Mouse (Mus musculus): ENCODE data around the gene Nfatc4. TPM values are rescaled to one million over a fixed set of nuclear protein-coding genes. Genes with fewer than 3 reads are reported as not detected.
A peak's percentile ranks its signal among the peaks of the same experiment; 100 is the strongest.

The Nfatc4 gene
- polyA plus RNA-seq, 1 experiment from 2014 or later: 32.7 TPM

- Histone ChIP-seq H3K4me1 (replicated peaks; ENCODE audit: control insufficient read depth, insufficient read depth, low read length) (peaks cover 27% of the 10 kb centered on the region), H3K36me3 (ENCODE audit: control insufficient read depth, insufficient read depth, low read length) (no peaks in the 10 kb centered on the region)
Measured at GRCm38 (mm10) chr14:55854406-55855100, 31.6 kb downstream of the Nfatc4 start.

GRCm38 (mm10) chr14:55855101-55855561 is 32.2 kb downstream of the Nfatc4 start:
- Histone ChIP-seq H3K4me3 (ENCODE audit: low read depth, low read length) (peak overlapping the region; percentile 60), H3K36me3 (ENCODE audit: control insufficient read depth, insufficient read depth, low read length) (no peaks in the 10 kb centered on the region), H3K27me3 (ENCODE audit: control insufficient read depth, insufficient read depth, low read length) (no peaks in the 10 kb centered on the region), H3K4me1 (replicated peaks; ENCODE audit: control insufficient read depth, insufficient read depth, low read length) (peaks cover 27% of the 10 kb centered on the region), H3K9me3 (ENCODE audit: control insufficient read depth, low read length) (no peaks in the 10 kb centered on the region), H3K27ac (ENCODE audit: low read depth, low read length) (peak overlapping the region; percentile 88), H3K9ac (ENCODE audit: low read length) (peak overlapping the region; percentile 79), H3K4me2 (ENCODE audit: low read depth, low read length, severe bottlenecking) (peak overlapping the region; percentile 67)
- WGBS: 7% methylated on average over 4 of the region's 4 CpGs
- DNase-seq (ENCODE audit: low spot score): no peak
- ATAC-seq (replicated peaks; ENCODE audit: low FRiP score): peak; percentile 28; the same call in 1 of the 2 replicates

More at GRCm38 (mm10) chr14:55854406-55855100, 31.6 kb downstream of the Nfatc4 start:
- DNase-seq (ENCODE audit: low spot score) (no peak), ATAC-seq (replicated peaks; ENCODE audit: low FRiP score) (peak; percentile 23; the same call in 1 of the 2 replicates)
- Histone ChIP-seq H3K4me2 (ENCODE audit: low read depth, low read length, severe bottlenecking) (peak overlapping the region; percentile 67), H3K4me3 (ENCODE audit: low read depth, low read length) (peak overlapping the region; percentile 60), H3K9me3 (ENCODE audit: control insufficient read depth, low read length) (no peaks in the 10 kb centered on the region), H3K9ac (ENCODE audit: low read length) (peak overlapping the region; percentile 79), H3K27ac (ENCODE audit: low read depth, low read length) (peak overlapping the region; percentile 88), H3K27me3 (ENCODE audit: control insufficient read depth, insufficient read depth, low read length) (no peaks in the 10 kb centered on the region)
- WGBS: 0% methylated on average over 9 of the region's 9 CpGs

GRCm38 (mm10) chr14:55857588-55857987 is 34.6 kb downstream of the Nfatc4 start:
- no peaks in the 10 kb centered on the region for H3K9me3 ChIP-seq (ENCODE audit: control insufficient read depth, low read length)
- WGBS: 78% methylated on average over 4 of the region's 4 CpGs
- H3K27ac ChIP-seq (ENCODE audit: low read depth, low read length): no peak overlapping the region
- no peak for DNase-seq (ENCODE audit: low spot score)
- H3K4me3 ChIP-seq (ENCODE audit: low read depth, low read length): no peak overlapping the region
- H3K4me2 ChIP-seq (ENCODE audit: low read depth, low read length, severe bottlenecking): no peak overlapping the region
- H3K27me3 ChIP-seq (ENCODE audit: control insufficient read depth, insufficient read depth, low read length): no peaks in the 10 kb centered on the region
- peaks cover 23% of the 10 kb centered on the region for H3K4me1 ChIP-seq (replicated peaks; ENCODE audit: control insufficient read depth, insufficient read depth, low read length)
- no peak overlapping the region for H3K9ac ChIP-seq (ENCODE audit: low read length)
- no peak for ATAC-seq (replicated peaks; ENCODE audit: low FRiP score)
- no peaks in the 10 kb centered on the region for H3K36me3 ChIP-seq (ENCODE audit: control insufficient read depth, insufficient read depth, low read length)

- Histone ChIP-seq H3K4me2 (ENCODE audit: low read depth, low read length, severe bottlenecking) (no peak overlapping the region), H3K36me3 (ENCODE audit: control insufficient read depth, insufficient read depth, low read length) (no peaks in the 10 kb centered on the region), H3K4me3 (ENCODE audit: low read depth, low read length) (no peak overlapping the region), H3K27me3 (ENCODE audit: control insufficient read depth, insufficient read depth, low read length) (no peaks in the 10 kb centered on the region), H3K9me3 (ENCODE audit: control insufficient read depth, low read length) (no peaks in the 10 kb centered on the region), H3K4me1 (replicated peaks; ENCODE audit: control insufficient read depth, insufficient read depth, low read length) (peaks cover 2% of the 10 kb centered on the region; the same call in 1 of the 2 replicates), H3K27ac (ENCODE audit: low read depth, low read length) (no peak overlapping the region), H3K9ac (ENCODE audit: low read length) (no peak overlapping the region)
- WGBS: 78% methylated on average over 6 of the region's 6 CpGs
- no peak for DNase-seq (ENCODE audit: low spot score)
- ATAC-seq (replicated peaks; ENCODE audit: low FRiP score): no peak
Measured at GRCm38 (mm10) chr14:55862186-55862585, 39.2 kb downstream of the Nfatc4 start.

DNA sequence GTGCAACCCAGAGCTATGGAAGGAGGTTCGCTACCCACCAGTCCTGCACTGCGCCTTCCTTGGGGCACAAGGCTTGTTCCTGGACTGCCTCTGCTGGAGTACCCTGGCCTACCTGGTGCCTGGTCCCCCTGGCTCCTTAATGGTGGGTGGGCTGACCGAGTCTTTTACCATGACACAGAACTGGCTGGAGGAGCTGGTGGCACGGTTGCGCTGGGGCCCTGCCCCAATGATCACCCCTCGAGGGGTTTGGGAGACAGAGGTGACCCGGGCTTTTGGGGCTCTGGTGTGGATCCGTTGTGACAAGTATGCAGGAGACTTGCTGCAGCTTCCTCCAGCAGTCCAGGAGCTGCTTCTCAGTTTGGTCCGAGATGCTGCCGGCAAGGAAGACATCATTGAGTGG is 40.0 kb downstream of the Nfatc4 start:
- H3K27ac ChIP-seq (ENCODE audit: low read depth, low read length): no peak overlapping the region

DNA sequence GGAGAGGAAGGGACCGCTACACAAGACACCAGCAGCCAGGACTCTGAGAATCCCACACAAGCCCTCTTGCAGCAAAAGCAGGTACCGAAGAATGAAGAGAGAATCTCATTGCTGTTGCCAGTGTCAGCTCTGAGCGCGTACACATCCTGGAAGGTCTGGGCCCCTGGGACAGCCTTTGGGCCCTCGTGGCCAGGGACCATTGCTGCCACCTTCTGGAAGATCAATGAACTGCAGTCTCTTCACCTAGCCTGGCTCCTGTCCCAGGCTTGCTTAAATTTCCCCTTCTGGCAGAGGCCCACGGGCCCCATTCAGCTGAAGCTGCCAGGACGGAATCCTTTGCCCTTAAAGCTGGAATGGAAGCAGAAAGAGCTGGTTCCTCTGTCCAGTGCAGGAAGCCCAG is 40.8 kb downstream of the Nfatc4 start:
- no peaks in the 10 kb centered on the region for H3K27me3 ChIP-seq (ENCODE audit: control insufficient read depth, insufficient read depth, low read length)
- no peak overlapping the region for H3K4me3 ChIP-seq (ENCODE audit: low read depth, low read length)
- ATAC-seq (replicated peaks; ENCODE audit: low FRiP score) (peak; percentile 63), DNase-seq (ENCODE audit: low spot score) (peak; percentile 86)
- peaks cover 2% of the 10 kb centered on the region; the same call in 1 of the 2 replicates for H3K4me1 ChIP-seq (replicated peaks; ENCODE audit: control insufficient read depth, insufficient read depth, low read length)
- peaks cover 2% of the 10 kb centered on the region; the same call in 1 of the 2 replicates for H3K36me3 ChIP-seq (ENCODE audit: control insufficient read depth, insufficient read depth, low read length)
- no peak overlapping the region for H3K9ac ChIP-seq (ENCODE audit: low read length)
- no peak overlapping the region for H3K4me2 ChIP-seq (ENCODE audit: low read depth, low read length, severe bottlenecking)
- H3K27ac ChIP-seq (ENCODE audit: low read depth, low read length): no peak overlapping the region
- H3K9me3 ChIP-seq (ENCODE audit: control insufficient read depth, low read length): no peaks in the 10 kb centered on the region
- WGBS: 34% methylated on average over 7 of the region's 7 CpGs

More for the DNA sequence above, 40.0 kb downstream of the Nfatc4 start:
- no peak overlapping the region for H3K4me2 ChIP-seq (ENCODE audit: low read depth, low read length, severe bottlenecking)
- H3K4me1 ChIP-seq (replicated peaks; ENCODE audit: control insufficient read depth, insufficient read depth, low read length): peaks cover 2% of the 10 kb centered on the region; the same call in 1 of the 2 replicates
- 93% methylated on average over 10 of the region's 10 CpGs for WGBS
- no peak for ATAC-seq (replicated peaks; ENCODE audit: low FRiP score)
- no peaks in the 10 kb centered on the region for H3K36me3 ChIP-seq (ENCODE audit: control insufficient read depth, insufficient read depth, low read length)
- no peaks in the 10 kb centered on the region for H3K9me3 ChIP-seq (ENCODE audit: control insufficient read depth, low read length)
- H3K9ac ChIP-seq (ENCODE audit: low read length): no peak overlapping the region
- no peak overlapping the region for H3K4me3 ChIP-seq (ENCODE audit: low read depth, low read length)
- no peak for DNase-seq (ENCODE audit: low spot score)
- no peaks in the 10 kb centered on the region for H3K27me3 ChIP-seq (ENCODE audit: control insufficient read depth, insufficient read depth, low read length)

DNA sequence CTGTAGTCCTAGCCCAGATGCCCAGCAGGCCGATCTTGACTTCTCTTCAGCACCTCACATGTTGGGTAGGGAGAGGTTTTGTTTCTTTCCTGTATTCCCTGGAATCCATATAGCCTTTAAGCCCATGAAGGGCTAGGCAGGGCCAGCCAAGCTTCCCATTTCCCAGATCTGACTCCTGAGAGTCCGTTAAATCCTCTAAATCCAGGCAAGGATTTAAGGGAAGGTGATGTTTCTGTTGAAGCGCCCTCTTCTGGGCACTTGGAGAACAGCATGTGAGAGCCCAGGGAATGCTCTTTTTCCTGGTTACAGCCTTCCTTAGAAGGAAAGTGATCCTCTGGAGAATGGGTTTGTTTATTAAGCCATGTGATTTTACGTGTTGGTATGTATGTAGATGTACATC is 44.0 kb downstream of the Nfatc4 start:
- H3K9ac ChIP-seq (ENCODE audit: low read length): no peak overlapping the region
- ATAC-seq (replicated peaks; ENCODE audit: low FRiP score) (no peak), DNase-seq (ENCODE audit: low spot score) (peak; percentile 74)
- 39% methylated on average over 4 of the region's 4 CpGs for WGBS
- H3K4me1 ChIP-seq (replicated peaks; ENCODE audit: control insufficient read depth, insufficient read depth, low read length): 0 out of 2 replicates have a peak, but pooled peaks cover 2% of the 10 kb centered on the region
- H3K27ac ChIP-seq (ENCODE audit: low read depth, low read length): no peak overlapping the region
- H3K27me3 ChIP-seq (ENCODE audit: control insufficient read depth, insufficient read depth, low read length): no peaks in the 10 kb centered on the region
- H3K4me3 ChIP-seq (ENCODE audit: low read depth, low read length): no peak overlapping the region
- peaks cover 15% of the 10 kb centered on the region; the same call in 1 of the 2 replicates for H3K36me3 ChIP-seq (ENCODE audit: control insufficient read depth, insufficient read depth, low read length)
- no peaks in the 10 kb centered on the region for H3K9me3 ChIP-seq (ENCODE audit: control insufficient read depth, low read length)
- H3K4me2 ChIP-seq (ENCODE audit: low read depth, low read length, severe bottlenecking): no peak overlapping the region

DNA sequence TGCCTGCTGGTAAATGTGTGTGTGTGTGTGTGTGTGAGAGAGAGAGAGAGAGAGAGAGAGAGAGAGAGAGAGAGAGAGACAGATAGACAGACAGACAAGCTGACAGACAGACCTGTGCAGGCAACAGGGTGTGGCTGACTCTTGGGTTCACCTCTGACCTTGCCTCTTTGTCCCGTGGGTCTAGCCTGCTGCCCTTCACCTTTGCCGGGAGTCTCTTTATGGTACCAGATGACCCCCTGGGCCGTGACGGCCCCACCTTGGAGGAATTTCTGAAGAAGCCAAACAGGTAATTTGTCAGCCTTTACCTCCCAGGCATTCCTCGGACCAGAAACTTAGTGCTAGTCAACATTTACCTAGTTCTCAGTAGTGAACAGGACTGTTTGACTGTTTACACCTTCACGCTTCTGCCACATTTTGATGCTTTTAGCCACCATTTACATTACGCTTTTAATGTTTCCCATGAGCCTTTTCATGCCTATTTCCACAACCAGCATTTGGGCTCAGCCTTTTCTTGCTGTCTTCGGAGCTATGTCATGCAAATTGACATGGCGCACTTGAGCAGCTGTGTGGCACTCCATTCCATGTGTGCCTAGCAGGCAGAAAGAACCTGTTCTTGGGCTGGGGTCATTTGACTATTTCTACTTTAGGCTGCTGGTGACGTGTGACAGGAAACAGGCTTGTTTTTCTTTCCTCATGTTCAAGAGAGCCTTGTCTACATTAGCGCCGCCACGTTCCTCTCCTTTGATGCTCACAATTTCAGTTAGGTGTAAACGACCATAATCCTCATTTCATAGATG is 45.5 kb downstream of the Nfatc4 start:
- Histone ChIP-seq H3K9me3 (ENCODE audit: control insufficient read depth, low read length) (no peaks in the 10 kb centered on the region), H3K4me2 (ENCODE audit: low read depth, low read length, severe bottlenecking) (no peak overlapping the region), H3K9ac (ENCODE audit: low read length) (no peak overlapping the region), H3K4me3 (ENCODE audit: low read depth, low read length) (no peak overlapping the region), H3K4me1 (replicated peaks; ENCODE audit: control insufficient read depth, insufficient read depth, low read length) (0 out of 2 replicates have a peak, but pooled peaks cover 2% of the 10 kb centered on the region), H3K27me3 (ENCODE audit: control insufficient read depth, insufficient read depth, low read length) (no peaks in the 10 kb centered on the region), H3K36me3 (ENCODE audit: control insufficient read depth, insufficient read depth, low read length) (peaks cover 15% of the 10 kb centered on the region; the same call in 1 of the 2 replicates), H3K27ac (ENCODE audit: low read depth, low read length) (no peak overlapping the region)
- DNase-seq (ENCODE audit: low spot score): peak; percentile 6
- WGBS: 93% methylated on average over 14 of the region's 14 CpGs
- ATAC-seq (replicated peaks; ENCODE audit: low FRiP score): no peak
